Mouse (Mus musculus) hindbrain, embryonic 15.5 days (tissue): ENCODE data around the gene Gm7929. TPM values are rescaled to one million over a fixed set of nuclear protein-coding genes. Genes with fewer than 3 reads are reported as not detected.
"Not testable (repeated sequence)": the region's sequence is repeated elsewhere in the genome, so short reads cannot be mapped to it uniquely, and the experiment has no call there.

Experiments used
- ATAC-seq: fragments of 200-750 bp; cut with Nextera tagmentation; 2 replicates; pipeline ENCODE4 v1.8.0; 2017; ENCODE audit warnings: low read depth, moderate number of reproducible peaks, moderate TSS enrichment; ENCODE audit not compliant: low FRiP score
- H3K27ac ChIP-seq: fragments of 300-500 bp; sonication (generic); replicated peaks from 2 replicates; pipeline ENCODE4 v1.5.1; 2015; ENCODE audit warnings: mild to moderate bottlenecking, inconsistent platforms
- H3K27me3 ChIP-seq: fragments of 300-500 bp; sonication (generic); 2 replicates; pipeline ENCODE4 v1.6.1; 2015; ENCODE audit warnings: control low read depth, inconsistent platforms
- H3K36me3 ChIP-seq: fragments of 300-500 bp; sonication (generic); 2 replicates; pipeline ENCODE4 v1.6.1; 2015; ENCODE audit warnings: control low read depth, inconsistent platforms
- H3K4me1 ChIP-seq: fragments of 300-500 bp; sonication (generic); replicated peaks from 2 replicates; pipeline ENCODE4 v1.6.1; 2015; ENCODE audit warnings: control low read depth, inconsistent platforms
- H3K4me2 ChIP-seq: fragments of 300-500 bp; sonication (generic); 2 replicates; pipeline ENCODE4 v1.6.1; 2015; ENCODE audit warnings: moderate library complexity, mild to moderate bottlenecking, inconsistent platforms
- H3K4me3 ChIP-seq: fragments of 300-500 bp; sonication (generic); 2 replicates; pipeline ENCODE4 v1.5.1; 2015; ENCODE audit warnings: mild to moderate bottlenecking, inconsistent platforms
- H3K9ac ChIP-seq: fragments of 300-500 bp; sonication (generic); 2 replicates; pipeline ENCODE4 v1.6.1; 2015; ENCODE audit warnings: inconsistent platforms
- H3K9me3 ChIP-seq: fragments of 300-500 bp; sonication (generic); 2 replicates; pipeline ENCODE4 v1.6.1; 2016; ENCODE audit warnings: control low read depth, inconsistent platforms
- WGBS: fragments of 180-500 bp; shearing (Covaris S2); methylation state at CpG from one replicate; pipeline ENCODE4 v1.1.7; 2015; 5-methylcytosine and 5-hydroxymethylcytosine counted together
- polyA plus RNA-seq: library from polyadenylated mRNA; unstranded; fragments of >200 nt; fragmentation: Nextera tagmentation; extraction: Ambion mirVana; gene quantifications from 2 replicates; pipeline ENCODE4 v1.2.1, GENCODE M21; 2015

The Gm7929 gene
- polyA plus RNA-seq = not detected in 2 replicates

- H3K9ac ChIP-seq, H3K4me2 ChIP-seq, H3K9me3 ChIP-seq, H3K27me3 ChIP-seq, ATAC-seq, H3K4me1 ChIP-seq, H3K4me3 ChIP-seq, H3K27ac ChIP-seq, H3K36me3 ChIP-seq: not testable (repeated sequence)
- WGBS = 77% methylated on average over 1 of the region's 1 CpGs
Observed at GRCm38 (mm10) chr14:41750514-41750913, at the start of gene Gm7929. Gene Gm7929 (minus strand): TSS chr14:41750614.

- not testable (repeated sequence) for H3K36me3 ChIP-seq, ATAC-seq, H3K4me1 ChIP-seq, H3K27ac ChIP-seq, H3K4me3 ChIP-seq, H3K9ac ChIP-seq, H3K27me3 ChIP-seq, H3K9me3 ChIP-seq, H3K4me2 ChIP-seq
Observed at GRCm38 (mm10) chr14:41772341-41772740, 21.9 kb upstream of the Gm7929 start, which contains the start of gene Gm47189. Gene Gm47189 (minus strand): TSS chr14:41772441.

- H3K9ac ChIP-seq, ATAC-seq, H3K27ac ChIP-seq, H3K4me2 ChIP-seq, H3K9me3 ChIP-seq, H3K36me3 ChIP-seq, H3K4me3 ChIP-seq, H3K27me3 ChIP-seq, H3K4me1 ChIP-seq: not testable (repeated sequence)
- 91% methylated on average over 3 of the region's 3 CpGs for WGBS
Observed at GRCm38 (mm10) chr14:41755931-41756330, 5.5 kb upstream of the Gm7929 start.

GRCm38 (mm10) chr14:41723437-41723836 is 27.0 kb downstream of the Gm7929 start:
- H3K9me3 ChIP-seq, H3K9ac ChIP-seq, ATAC-seq, H3K36me3 ChIP-seq, H3K27me3 ChIP-seq, H3K4me2 ChIP-seq, H3K4me3 ChIP-seq, H3K4me1 ChIP-seq, H3K27ac ChIP-seq: not testable (repeated sequence)
- WGBS = 75% methylated on average over 15 of the region's 17 CpGs

- 84% methylated on average over 1 of the region's 1 CpGs for WGBS
- not testable (repeated sequence) for H3K9ac ChIP-seq, H3K27ac ChIP-seq, H3K27me3 ChIP-seq, H3K4me2 ChIP-seq, H3K4me3 ChIP-seq, ATAC-seq, H3K9me3 ChIP-seq, H3K36me3 ChIP-seq, H3K4me1 ChIP-seq
Observed at GRCm38 (mm10) chr14:41717180-41717579, 33.2 kb downstream of the Gm7929 start.

GRCm38 (mm10) chr14:41701785-41702184 is 48.6 kb downstream of the Gm7929 start, which contains the start of gene Gm8068:
Gene Gm8068 (minus strand): TSS chr14:41701885.
- H3K36me3 ChIP-seq, H3K27ac ChIP-seq, H3K4me2 ChIP-seq, H3K4me1 ChIP-seq, H3K9ac ChIP-seq, H3K27me3 ChIP-seq, H3K4me3 ChIP-seq, H3K9me3 ChIP-seq, ATAC-seq: not testable (repeated sequence)
- WGBS = no CpG with 5 or more reads among the region's 3 CpGs

Other genes starting within 250 kb of the Gm7929 start
- gene Gm7970, start 195.0 kb downstream of the Gm7929 start, polyA plus RNA-seq = not detected in 2 replicates
- not detected in 2 replicates for gene 1700049E17Rik2, start 177.4 kb downstream of the Gm7929 start, polyA plus RNA-seq
- not detected in 2 replicates for gene Gm3072, start 126.0 kb downstream of the Gm7929 start, polyA plus RNA-seq
- gene Gm3676, start 104.1 kb downstream of the Gm7929 start, polyA plus RNA-seq = not detected in 2 replicates
- gene Gm8068, start 48.7 kb downstream of the Gm7929 start, polyA plus RNA-seq = not detected in 2 replicates
- not detected in 2 replicates for gene Gm47189, start 21.8 kb upstream of the Gm7929 start, polyA plus RNA-seq
- gene Gm7980, start 156.7 kb upstream of the Gm7929 start, polyA plus RNA-seq = not detected in 2 replicates
- not detected in 2 replicates for gene 1700049E17Rik1, start 174.3 kb upstream of the Gm7929 start, polyA plus RNA-seq
- not detected in 2 replicates for gene 1700024B05Rik, start 193.4 kb upstream of the Gm7929 start, polyA plus RNA-seq
- 0.14 TPM in 1 of 2 replicates, not detected in the other for gene Gm6401, start 217.3 kb upstream of the Gm7929 start, polyA plus RNA-seq
- gene Gm3543, start 232.7 kb upstream of the Gm7929 start, polyA plus RNA-seq = not detected in 2 replicates